Mouse (Mus musculus): ENCODE results near the gene Rala. TPM values are rescaled to one million over a fixed set of nuclear protein-coding genes. Genes with fewer than 3 reads are reported as not detected.

The Rala gene
- polyA plus RNA-seq (2012; rRNA removed) = 100 TPM in 2 replicates

DNA sequence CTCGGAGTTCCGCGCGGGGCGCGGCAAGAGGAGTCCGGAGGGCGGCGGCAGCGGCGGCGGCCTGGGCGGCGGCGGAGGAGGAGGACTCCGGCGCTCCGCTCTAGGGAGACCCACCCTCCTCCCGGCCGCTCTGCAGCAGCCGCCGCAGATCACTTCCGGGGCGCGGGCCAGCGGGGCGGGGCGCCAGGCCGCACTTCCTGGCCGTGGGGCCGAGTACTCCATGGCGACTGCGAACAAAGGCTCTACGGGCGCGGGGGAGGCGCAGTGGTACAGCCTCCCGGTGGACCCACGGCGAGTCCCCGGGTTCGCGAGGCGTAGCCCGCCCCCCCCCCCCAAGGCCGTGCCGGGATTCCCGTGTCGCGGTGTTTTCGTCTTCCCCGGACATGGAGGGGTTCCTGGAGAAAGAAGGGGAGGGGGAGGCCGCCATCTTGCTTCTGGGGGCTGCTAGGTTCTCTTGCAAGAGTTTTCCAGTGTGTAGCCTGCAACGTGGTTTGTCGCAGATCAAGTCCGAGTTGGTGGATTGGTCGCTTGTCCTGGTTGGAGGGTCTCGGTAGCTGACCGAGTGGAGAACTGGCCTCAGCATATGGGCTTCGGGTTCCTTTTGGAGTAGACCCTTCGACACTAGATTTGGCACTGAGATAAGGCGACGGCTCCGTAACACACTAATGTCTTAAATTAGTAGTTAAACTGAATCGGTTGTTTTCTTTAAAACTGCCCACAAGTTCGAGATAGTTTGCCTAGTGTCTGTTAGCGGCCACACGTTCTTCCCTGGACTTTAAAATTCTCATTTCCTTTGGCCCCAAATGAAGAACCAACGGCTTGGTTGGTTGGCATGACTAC, at the start of gene Rala:
Rala (minus strand) TSS at position 162 of the 840 bp plus-strand sequence.

GRCm38 (mm10) chr13:17992697-17993514, 48.9 kb upstream of the Rala start, which contains the start of gene Yae1d1:
TSS of gene Yae1d1 (minus strand) at chr13:17993349.

Other genes starting within 250 kb of the Rala start
- 17.2 and 17.9 TPM in 2 replicates for gene Mplkip, start 249.0 kb downstream of the Rala start, polyA plus RNA-seq (2012; rRNA removed)
- 1.1 and 1.3 TPM in 2 replicates for gene Sugct, start 248.7 kb downstream of the Rala start, polyA plus RNA-seq (2012; rRNA removed)
- 28.4 and 30.1 TPM in 2 replicates for gene Cdk13, start 139.1 kb downstream of the Rala start, polyA plus RNA-seq (2012; rRNA removed)
- gene Yae1d1, start 49.1 kb upstream of the Rala start, polyA plus RNA-seq (2012; rRNA removed) = 34.6 and 37.6 TPM in 2 replicates

All from central nervous system, embryonic 18 days (tissue).